Mouse (Mus musculus) brain, embryonic 18.5 days (tissue): ENCODE results near the gene Atp6v0a1.

Source experiments
- DNase-seq: peaks from one replicate; pipeline ENCODE4 v3.0.0-alpha.2; 2012; ENCODE audit warnings: low read depth, low spot score

The Atp6v0a1 gene

DNA sequence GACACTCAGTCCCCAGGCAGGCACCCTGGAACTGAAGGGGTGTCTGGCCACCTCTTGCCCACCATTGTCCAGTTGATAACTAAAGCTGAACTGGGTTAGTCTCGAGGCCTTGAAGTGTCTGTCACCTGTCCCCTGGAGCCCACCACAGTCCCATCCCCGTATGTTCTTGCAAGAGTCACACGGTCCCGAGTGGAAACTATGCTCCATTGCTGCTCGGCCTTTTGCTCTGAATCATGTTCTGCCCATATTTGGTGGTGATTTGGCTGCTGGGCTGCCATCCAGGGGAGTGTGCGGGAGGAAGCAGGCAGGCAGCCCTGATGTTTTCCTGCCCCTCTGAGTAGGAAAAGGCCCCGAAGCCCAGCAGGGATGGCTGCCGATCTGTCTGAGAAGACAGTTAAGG is 50.9 kb downstream of the Atp6v0a1 start:
- DNase-seq, result no peak

DNA sequence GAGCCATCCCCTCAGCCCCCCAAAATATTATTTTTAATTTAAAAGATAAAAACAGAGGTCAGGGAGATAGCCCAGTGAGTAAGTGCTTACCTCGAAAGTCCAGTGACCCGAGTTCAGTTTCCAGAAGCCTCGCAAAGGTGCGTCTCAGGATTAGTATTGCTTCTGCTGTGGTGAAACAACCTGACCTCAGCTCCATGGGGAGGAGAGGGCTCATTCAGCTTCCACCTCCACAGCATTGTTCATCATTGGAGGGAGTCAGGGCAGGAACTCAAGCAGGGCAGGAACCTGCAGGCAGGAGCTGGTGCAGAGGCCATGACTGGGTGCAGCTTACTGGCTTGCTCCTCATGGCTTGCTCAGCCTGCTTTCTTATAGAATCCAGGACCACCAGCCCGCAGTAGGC is 51.8 kb downstream of the Atp6v0a1 start:
- DNase-seq, result no peak

GRCm38 (mm10) chr11:101062165-101062884 is 53.1 kb downstream of the Atp6v0a1 start:
- DNase-seq, result no peak

DNA sequence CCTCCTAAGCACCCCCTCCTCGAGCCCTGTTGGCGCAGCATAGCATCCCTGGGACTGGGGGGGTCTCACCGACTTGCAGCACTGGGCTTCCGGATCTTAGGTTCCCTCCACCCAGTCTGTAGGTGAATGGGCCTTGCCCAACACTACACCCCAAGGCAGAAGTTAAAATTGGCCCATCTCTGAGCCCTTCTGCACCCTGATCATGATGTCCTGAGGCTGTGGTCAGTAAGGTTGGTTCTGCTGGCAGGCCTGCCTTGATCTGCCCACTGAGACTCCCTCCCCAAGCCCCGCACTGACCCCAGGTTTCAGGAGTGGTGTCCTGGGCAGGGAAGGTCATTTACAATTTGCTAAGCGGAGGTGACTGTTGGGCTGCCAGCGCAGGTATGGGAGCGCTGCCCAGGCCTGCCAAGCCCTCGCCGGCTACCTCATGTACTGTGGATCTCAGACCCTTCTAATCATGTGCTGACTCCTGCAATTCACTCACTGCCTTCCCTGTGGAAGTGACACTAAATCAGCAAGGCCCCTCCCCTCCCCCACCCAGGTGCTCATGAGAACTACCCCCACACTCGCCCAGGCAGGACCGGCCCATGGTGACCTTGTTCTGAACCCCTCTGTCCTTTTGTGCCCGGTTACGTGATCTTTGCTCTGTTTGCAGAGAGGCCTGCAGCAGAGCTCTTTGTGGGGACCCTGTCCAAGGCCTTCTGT is 53.9 kb downstream of the Atp6v0a1 start:
- DNase-seq, result no peak

GRCm38 (mm10) chr11:101063676-101064327 is 54.5 kb downstream of the Atp6v0a1 start:
- DNase-seq, result no peak

DNA sequence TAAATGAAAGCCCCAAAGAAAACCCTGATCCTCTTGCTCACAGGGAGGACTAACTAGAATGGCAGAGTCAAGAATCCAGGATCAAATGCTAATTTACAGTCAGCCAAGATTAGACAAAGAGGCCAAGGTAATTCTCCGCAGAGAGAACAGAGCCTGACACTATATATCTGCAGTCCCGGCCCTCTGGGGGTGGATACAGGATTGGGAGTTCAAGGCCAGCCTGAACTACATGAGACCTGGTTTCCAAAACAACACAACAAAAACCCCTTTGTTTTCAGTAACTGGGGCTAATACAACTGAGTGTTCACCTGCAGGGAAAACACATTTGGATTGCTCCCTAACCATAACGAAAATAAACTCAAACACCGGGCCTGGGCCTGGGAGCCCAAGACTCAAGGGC is 55.2 kb downstream of the Atp6v0a1 start:
- no peak for DNase-seq

DNA sequence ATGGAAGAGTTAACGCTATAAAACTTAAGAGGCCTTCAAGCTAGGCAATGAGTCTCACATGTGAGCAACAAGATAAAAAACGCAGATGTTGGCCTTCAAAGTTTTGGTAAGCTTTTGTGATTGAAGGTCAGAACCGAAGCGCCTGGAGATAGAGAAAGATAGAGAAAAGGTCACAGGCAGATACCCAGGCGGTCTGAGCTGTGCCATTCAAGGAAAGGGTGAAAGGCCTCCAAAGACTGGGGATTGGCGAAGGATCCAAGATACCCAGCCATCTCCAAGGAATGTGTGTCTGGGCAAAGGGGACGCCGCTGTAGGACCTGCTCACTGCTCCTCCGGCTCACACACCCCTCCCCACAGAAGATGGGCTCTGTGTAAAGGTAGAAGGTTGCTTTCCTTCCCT is 55.8 kb downstream of the Atp6v0a1 start:
- no peak for DNase-seq

- no peak for DNase-seq
Measured at GRCm38 (mm10) chr11:101066549-101067412, 57.5 kb downstream of the Atp6v0a1 start.

DNA sequence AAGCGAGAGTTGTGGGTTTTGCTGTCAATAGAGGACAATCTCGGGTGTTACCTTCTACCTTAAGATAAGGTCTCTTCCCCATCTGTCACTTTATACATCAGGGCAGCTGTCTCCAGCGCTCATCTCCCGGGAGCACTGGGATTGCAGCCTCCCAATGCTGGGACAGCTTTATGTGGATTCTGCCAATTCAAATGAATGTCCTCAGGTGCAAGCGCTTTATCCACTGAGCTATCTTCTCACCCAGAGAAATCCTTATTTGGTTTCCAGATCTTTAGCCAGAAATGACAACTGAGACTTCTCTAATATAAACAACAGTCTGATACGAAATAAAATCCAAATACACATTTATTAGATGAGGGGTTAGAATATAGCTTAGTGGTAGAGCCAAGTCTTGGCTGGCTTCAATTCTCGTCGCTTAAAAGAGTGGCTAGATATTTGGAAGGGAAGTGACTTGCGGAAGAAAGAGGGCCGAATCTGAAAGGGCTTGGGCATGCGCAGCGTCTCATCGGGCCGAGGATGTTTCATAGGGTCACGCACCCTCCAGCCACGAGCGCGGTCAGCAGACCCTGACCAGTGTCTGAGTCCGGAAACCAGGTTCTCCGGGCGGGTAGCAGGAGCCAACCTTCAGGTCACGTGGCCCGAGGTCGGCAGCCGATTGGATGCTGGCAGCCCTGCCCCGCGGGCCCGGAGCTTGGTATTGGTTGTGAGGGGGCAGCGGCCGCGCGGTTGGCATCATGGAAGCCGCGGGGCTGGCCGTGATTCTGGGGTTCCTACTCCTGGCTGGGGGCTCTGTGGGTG is 60.3 kb downstream of the Atp6v0a1 start, which contains the start of gene Naglu:
TSS of gene Naglu (plus strand) at position 622 of the 798 bp plus-strand sequence.
- DNase-seq, result peak; percentile 81

DNA sequence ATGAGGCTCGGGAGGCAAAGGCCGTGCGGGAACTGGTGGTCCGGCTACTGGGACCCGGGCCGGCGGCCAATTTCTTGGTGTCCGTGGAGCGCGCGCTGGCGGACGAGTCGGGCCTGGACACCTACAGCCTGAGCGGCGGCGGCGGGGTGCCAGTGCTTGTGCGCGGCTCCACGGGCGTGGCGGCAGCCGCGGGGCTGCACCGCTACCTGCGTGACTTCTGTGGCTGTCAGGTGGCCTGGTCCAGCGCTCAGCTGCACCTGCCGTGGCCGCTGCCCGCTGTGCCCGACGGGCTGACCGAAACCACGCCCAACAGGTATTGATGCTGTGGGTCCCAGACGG is 60.9 kb downstream of the Atp6v0a1 start:
- DNase-seq, result no peak

DNA sequence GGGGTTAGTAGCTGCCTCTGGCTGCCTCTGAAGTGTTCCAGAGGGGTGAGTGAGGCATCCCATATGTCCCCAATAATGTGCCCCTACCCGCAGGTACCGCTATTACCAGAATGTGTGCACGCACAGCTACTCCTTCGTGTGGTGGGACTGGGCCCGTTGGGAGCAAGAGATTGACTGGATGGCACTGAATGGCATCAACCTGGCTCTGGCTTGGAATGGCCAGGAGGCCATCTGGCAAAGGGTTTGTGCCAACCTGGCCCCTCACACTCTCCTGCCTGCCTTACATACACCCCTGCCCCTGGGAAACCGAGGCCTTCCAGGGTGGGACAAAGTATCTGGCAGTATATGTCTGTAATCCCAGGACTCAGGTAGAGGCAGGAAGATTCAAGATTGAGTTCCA is 61.7 kb downstream of the Atp6v0a1 start:
- DNase-seq, result no peak

DNA sequence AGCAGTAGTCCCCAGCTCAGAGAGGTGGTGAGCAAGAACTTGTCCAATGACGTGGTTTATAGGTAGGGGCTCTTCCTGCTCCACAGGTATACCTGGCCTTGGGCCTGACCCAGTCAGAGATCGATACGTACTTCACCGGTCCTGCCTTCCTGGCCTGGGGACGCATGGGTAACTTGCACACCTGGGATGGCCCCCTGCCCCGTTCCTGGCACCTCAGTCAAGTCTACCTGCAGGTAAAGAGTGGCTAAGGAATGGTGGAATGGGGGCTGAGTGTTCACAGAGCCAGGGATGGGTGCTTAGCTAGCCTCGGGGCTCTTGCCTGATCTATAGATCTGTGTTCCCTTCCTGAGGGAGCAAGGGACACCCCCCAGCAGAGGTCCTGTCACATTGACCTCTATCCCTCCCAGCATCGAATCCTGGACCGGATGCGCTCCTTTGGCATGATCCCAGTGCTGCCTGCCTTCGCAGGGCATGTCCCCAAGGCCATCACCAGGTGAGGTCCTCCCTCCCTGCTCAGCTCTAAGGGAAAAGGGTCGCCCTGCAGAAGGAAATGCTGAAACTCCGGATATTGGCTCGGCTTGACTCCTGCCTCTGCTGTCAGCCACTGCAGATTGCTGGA is 62.7 kb downstream of the Atp6v0a1 start:
- DNase-seq, result no peak

DNA sequence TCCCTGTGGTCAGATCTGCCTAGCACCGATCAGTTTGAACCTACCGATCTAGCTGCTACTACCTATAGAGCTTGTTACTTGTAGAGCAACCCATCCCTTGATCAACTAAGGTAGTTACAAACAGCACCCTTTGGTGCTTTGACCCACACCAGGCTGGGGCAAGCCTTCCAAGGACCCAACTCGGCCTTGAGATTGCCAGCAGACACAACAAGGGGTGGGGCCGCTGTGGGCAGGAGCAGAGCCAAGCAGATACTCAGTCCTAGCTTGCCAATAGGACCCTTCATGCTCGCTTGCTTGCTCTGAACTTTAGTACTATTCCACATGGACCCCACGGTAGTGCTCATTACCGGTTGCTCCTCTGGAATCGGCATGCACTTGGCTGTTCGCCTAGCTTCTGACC is 68.9 kb downstream of the Atp6v0a1 start, which contains the start of gene Hsd17b1:
TSS of gene Hsd17b1 (plus strand) at position 291 of the 400 bp plus-strand sequence.
- DNase-seq, result no peak

DNA sequence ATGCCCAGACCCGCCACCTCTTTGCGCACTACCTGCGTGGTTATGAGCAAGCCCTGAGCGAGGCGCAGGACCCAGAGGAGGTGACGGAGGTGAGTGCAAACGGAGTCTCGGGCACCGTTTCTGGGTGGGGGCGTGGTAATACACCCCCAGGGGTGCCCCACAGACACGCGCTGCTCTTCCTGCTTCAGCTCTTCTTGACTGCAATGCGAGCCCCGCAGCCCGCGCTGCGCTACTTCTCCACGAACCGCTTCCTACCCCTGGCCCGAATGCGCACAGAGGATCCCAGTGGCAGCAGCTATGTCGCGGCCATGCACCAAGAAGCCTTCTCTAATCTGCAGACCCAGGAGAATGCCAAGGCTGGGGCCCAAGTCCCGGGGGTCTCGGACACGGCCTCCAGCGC is 70.5 kb downstream of the Atp6v0a1 start:
- DNase-seq, result no peak

GRCm38 (mm10) chr11:101080421-101080820 is 71.2 kb downstream of the Atp6v0a1 start:
- no peak for DNase-seq

DNA sequence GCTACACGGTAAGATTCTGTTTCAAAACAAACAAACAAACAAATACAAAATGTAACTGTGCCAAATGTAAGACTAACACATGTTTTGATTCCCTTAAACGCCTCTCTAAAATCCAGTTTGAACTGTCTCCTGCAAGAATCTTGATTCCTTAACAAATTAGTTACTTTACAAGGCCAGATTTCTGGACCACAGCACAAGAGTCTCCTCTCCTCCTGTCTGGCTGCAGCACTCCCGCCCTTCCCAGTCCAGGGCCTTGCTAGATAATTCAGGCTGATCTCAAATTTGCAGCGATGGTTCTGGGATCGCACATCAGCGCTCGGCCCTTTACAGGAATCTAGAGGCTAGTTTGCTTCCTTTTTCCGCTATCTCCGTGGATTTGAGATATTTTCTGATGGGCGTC is 72.4 kb downstream of the Atp6v0a1 start:
- no peak for DNase-seq

GRCm38 (mm10) chr11:101082208-101083082 is 73.2 kb downstream of the Atp6v0a1 start, which contains the start of gene Coasy:
Coasy (plus strand) TSS chr11:101082565.
- peak; percentile 89 for DNase-seq

DNA sequence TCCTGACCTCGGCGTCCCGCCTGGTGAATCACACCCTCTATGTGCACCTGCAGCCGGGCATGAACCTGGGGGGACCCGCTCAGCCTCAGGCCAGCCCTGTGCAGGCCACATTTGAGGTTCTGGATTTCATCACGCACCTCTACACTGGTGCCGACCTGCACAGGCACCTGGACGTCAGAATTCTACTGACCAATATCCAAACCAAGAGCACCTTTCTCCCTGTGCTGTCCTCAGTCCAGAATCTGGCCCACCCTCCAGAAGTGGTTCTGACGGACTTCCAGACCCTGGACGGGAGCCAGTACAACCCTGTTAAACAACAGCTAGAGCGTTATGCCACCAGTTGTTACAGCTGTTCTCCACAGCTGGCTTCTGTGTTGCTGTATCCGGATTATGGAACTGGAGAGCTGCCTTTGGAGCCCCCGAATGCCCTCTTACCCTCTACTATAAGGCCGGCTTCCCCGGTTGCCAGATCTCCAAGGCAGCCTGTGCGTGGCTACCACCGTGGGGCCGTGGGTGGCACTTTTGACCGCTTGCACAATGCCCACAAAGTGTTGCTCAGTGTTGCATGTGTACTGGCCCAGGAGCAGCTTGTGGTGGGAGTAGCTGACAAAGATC is 73.9 kb downstream of the Atp6v0a1 start:
- DNase-seq, result no peak

- no peak for DNase-seq
Measured at GRCm38 (mm10) chr11:101084246-101084645, 75.0 kb downstream of the Atp6v0a1 start.
